22 mouse cellular contexts compared by ENCODE assay signal in the genomic region with DNA sequence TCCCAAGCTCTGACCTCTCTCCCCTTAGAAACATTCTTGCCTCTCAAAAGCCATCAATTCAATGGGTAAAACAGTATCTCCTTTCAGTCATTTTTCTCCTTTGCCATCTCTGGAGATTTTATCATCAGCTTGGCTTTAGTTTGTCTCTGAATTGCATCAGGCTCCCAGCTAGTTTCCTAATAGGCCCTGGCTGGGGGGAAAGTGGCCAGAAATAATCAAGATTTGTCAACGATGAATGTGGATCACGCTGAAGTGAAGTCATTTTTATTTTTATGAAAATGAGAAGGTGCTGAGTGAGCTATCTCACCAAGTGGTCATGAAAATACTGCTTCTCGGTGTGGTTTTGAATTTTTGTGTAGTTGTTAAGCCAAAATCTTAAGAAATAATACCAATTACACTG.
DNase-seq lines count a peak whose midpoint lies in the region; ATAC-seq lines count a peak whose summit lies in the region.
"Had no signal": no experiment of that assay in that cellular context is flagged by ENCODE, and none has a peak within 500 bp of the region (broad histone marks: within the 10 kb centered on the region; RNA-seq: fewer than 3 reads in every experiment).

No protein-coding gene starts in this region.

- no peak for ATAC-seq in activated CD4-positive, CD25-positive, alpha-beta regulatory T cell, adult 4 months
- ATAC-seq: forebrain, embryonic 13.5 days; inflammation-experienced regulatory T-cells, adult 6 months; liver, embryonic 12.5 days had no signal

- H3K4me1 ChIP-seq in embryonic facial prominence, embryonic 10.5 days, result peaks cover 10% of the 10 kb centered on the region; the same call in 1 of the 2 replicates
- H3K4me1 ChIP-seq: limb, embryonic 12.5 days; liver, embryonic 12.5 days had no signal

- H3K27me3 ChIP-seq in embryonic facial prominence, embryonic 10.5 days (replicated peaks; ENCODE audit: low read depth, poor library complexity, severe bottlenecking), result no peaks in the 10 kb centered on the region
- H3K27me3 ChIP-seq: forebrain, embryonic 13.5 days; heart, embryonic 13.5 days; hindbrain, embryonic 13.5 days; kidney, embryonic 15.5 days; liver, embryonic 12.5 days; lung, embryonic 15.5 days; megakaryocyte, embryonic 14.5 days had no signal

- H3K27ac ChIP-seq in embryonic facial prominence, embryonic 10.5 days (replicated peaks), result no peak overlapping the region
- H3K27ac ChIP-seq: forebrain, embryonic 13.5 days; heart, embryonic 13.5 days; hindbrain, embryonic 13.5 days; kidney, embryonic 15.5 days; limb, embryonic 12.5 days; liver, embryonic 12.5 days; lung, embryonic 15.5 days had no signal

- 89% methylated on average over 3 of the region's 3 CpGs for whole genome bisulfite sequencing in embryonic facial prominence, embryonic 10.5 days

- H3K4me3 ChIP-seq in embryonic facial prominence, embryonic 10.5 days, result no peak overlapping the region
- H3K4me3 ChIP-seq: forebrain, embryonic 13.5 days; heart, embryonic 13.5 days; hindbrain, embryonic 13.5 days; kidney, embryonic 15.5 days; limb, embryonic 12.5 days; liver, embryonic 12.5 days; lung, embryonic 15.5 days; megakaryocyte, embryonic 14.5 days had no signal

- H3K9me3 ChIP-seq in embryonic facial prominence, embryonic 10.5 days, result no peaks in the 10 kb centered on the region
- H3K9me3 ChIP-seq: forebrain, embryonic 13.5 days; heart, embryonic 13.5 days; hindbrain, embryonic 13.5 days; kidney, embryonic 15.5 days; limb, embryonic 12.5 days; liver, embryonic 12.5 days; lung, embryonic 15.5 days; megakaryocyte, embryonic 14.5 days had no signal

- peak; percentile 56 for DNase-seq in gastrocnemius, adult 18-20 months (ENCODE audit: low spot score)
- no peak for DNase-seq in gastrocnemius, postnatal 4 days (ENCODE audit: low spot score in 2 of 2)
- peak; percentile 60 for DNase-seq in NIH3T3 (ENCODE audit: low read depth)
- DNase-seq in gastrocnemius, adult 8-10 months (ENCODE audit: low spot score in 2 of 2), result peak; percentile 13
- DNase-seq in lung, postnatal 36 days, result peak; percentile 61
- no peak for DNase-seq in kidney, postnatal 10 days
- DNase-seq in embryonic facial prominence, embryonic 10.5 days (ENCODE audit: low spot score), result no peak
- DNase-seq: cerebellum, adult 11-12 months; cerebellum, postnatal 36 days; midbrain, embryonic 14.5 days; right cerebral cortex, postnatal 25 days; thymus, adult 2 months had no signal

- no peaks in the 10 kb centered on the region for H3K36me3 ChIP-seq in embryonic facial prominence, embryonic 10.5 days (replicated peaks)
- H3K36me3 ChIP-seq: heart, embryonic 13.5 days; hindbrain, embryonic 13.5 days; kidney, embryonic 15.5 days; limb, embryonic 12.5 days; liver, embryonic 12.5 days; lung, embryonic 15.5 days had no signal

Comparison
In these comparisons a context has a peak if more than half of its experiments do, and no peak if none do; other contexts are left out.
1. DNase-seq: peak in gastrocnemius, adult 18-20 months (single experiment), NIH3T3 (single experiment), gastrocnemius, adult 8-10 months (2 of 2) and lung, postnatal 36 days (single experiment); none in gastrocnemius, postnatal 4 days (0 of 2), kidney, postnatal 10 days (single experiment) and embryonic facial prominence, embryonic 10.5 days (single experiment).